Mouse (Mus musculus): Measurements from ENCODE around the gene Fam151b. TPM values are rescaled to one million over a fixed set of nuclear protein-coding genes. Genes with fewer than 3 reads are reported as not detected.

Fam151b gene
- 0.25 TPM in 1 of 2 replicates, not detected in the other for polyA plus RNA-seq (2014; fragmentation: Nextera tagmentation; extraction: Ambion mirVana)

GRCm38 (mm10) chr13:92483852-92484463, at the start of gene Fam151b:
Gene Fam151b, minus strand, starts transcription at chr13:92484015.
- Histone ChIP-seq H3K4me1 (ENCODE audit: control insufficient read depth, insufficient read depth, low read length) (no peaks in the 10 kb centered on the region), H3K36me3 (ENCODE audit: control insufficient read depth, insufficient read depth, low read length) (no peaks in the 10 kb centered on the region), H3K4me2 (ENCODE audit: low read depth) (peak within 1 kb of the TSS; percentile 57), H3K9ac (ENCODE audit: low read length) (peak within 1 kb of the TSS; percentile 42; the same call in 1 of the 2 replicates), H3K27ac (ENCODE audit: low read depth, low read length) (peak within 1 kb of the TSS; percentile 14; the same call in 1 of the 2 replicates), H3K4me3 (ENCODE audit: low read depth, low read length) (peak within 1 kb of the TSS; percentile 33), H3K27me3 (ENCODE audit: control insufficient read depth, insufficient read depth, low read length) (no peaks in the 10 kb centered on the region), H3K9me3 (ENCODE audit: control insufficient read depth, low read length) (no peaks in the 10 kb centered on the region)
- ATAC-seq (ENCODE audit: insufficient read depth, low FRiP score, low TSS enrichment): peak; percentile 100
- WGBS: 6% methylated on average over 19 of the region's 19 CpGs
- DNase-seq (ENCODE audit: low spot score): peak; percentile 91

GRCm38 (mm10) chr13:92532216-92532615, 48.4 kb upstream of the Fam151b start:
- ATAC-seq (ENCODE audit: insufficient read depth, low FRiP score, low TSS enrichment): no peak
- H3K9ac ChIP-seq (ENCODE audit: low read length): no peak overlapping the region
- H3K4me1 ChIP-seq (ENCODE audit: control insufficient read depth, insufficient read depth, low read length): peaks cover 4% of the 10 kb centered on the region
- H3K27ac ChIP-seq (ENCODE audit: low read depth, low read length): no peak overlapping the region
- DNase-seq (ENCODE audit: low spot score): no peak
- no peaks in the 10 kb centered on the region for H3K9me3 ChIP-seq (ENCODE audit: control insufficient read depth, low read length)
- H3K36me3 ChIP-seq (ENCODE audit: control insufficient read depth, insufficient read depth, low read length): no peaks in the 10 kb centered on the region
- H3K4me3 ChIP-seq (ENCODE audit: low read depth, low read length): no peak overlapping the region
- no peaks in the 10 kb centered on the region for H3K27me3 ChIP-seq (ENCODE audit: control insufficient read depth, insufficient read depth, low read length)
- 85% methylated on average over 2 of the region's 2 CpGs for WGBS
- no peak overlapping the region for H3K4me2 ChIP-seq (ENCODE audit: low read depth)

- H3K9me3 ChIP-seq (ENCODE audit: control insufficient read depth, low read length): no peaks in the 10 kb centered on the region
- no peaks in the 10 kb centered on the region for H3K36me3 ChIP-seq (ENCODE audit: control insufficient read depth, insufficient read depth, low read length)
- H3K27me3 ChIP-seq (ENCODE audit: control insufficient read depth, insufficient read depth, low read length): no peaks in the 10 kb centered on the region
- H3K9ac ChIP-seq (ENCODE audit: low read length): peak overlapping the region; percentile 78
- WGBS: 6% methylated on average over 15 of the region's 15 CpGs
- no peak for ATAC-seq (ENCODE audit: insufficient read depth, low FRiP score, low TSS enrichment)
- H3K4me3 ChIP-seq (ENCODE audit: low read depth, low read length): peak overlapping the region; percentile 60
- DNase-seq (ENCODE audit: low spot score): no peak
- peaks cover 4% of the 10 kb centered on the region for H3K4me1 ChIP-seq (ENCODE audit: control insufficient read depth, insufficient read depth, low read length)
- H3K4me2 ChIP-seq (ENCODE audit: low read depth): peak overlapping the region; percentile 72
- H3K27ac ChIP-seq (ENCODE audit: low read depth, low read length): peak overlapping the region; percentile 90
These were observed 47.4 kb upstream of the Fam151b start for GRCm38 (mm10) chr13:92531237-92531636.

DNA sequence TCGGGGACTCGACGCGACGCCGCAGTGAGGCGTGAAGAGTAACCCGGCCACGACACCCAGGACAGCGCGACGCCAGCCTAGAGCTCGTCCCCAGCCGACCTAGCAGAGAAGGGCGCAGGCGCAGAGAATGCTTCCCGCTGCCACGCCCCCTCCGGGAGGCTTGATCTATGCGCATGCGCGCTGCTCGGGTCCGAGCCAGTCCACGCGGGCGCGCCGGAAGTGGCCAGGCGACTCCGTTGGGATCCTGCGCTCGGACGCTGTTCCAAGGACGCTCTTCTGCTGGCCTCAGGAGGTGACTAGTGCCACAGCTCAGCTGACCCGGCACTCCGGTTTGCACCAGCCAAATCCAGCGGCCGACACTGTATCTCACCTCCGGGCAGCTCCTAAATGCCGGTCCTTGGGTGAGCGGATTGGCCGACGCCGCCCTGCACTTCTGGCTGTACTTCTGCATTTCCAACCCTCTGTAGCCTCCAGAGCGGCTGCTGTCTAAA, 47.0 kb upstream of the Fam151b start, which contains the start of gene Zfyve16:
Gene Zfyve16 (minus strand): TSS at position 148 of the 491 bp plus-strand sequence.
- WGBS: under 1% methylated on average over 42 of the region's 46 CpGs
- Histone ChIP-seq H3K27ac (ENCODE audit: low read depth, low read length) (peak within 1 kb of the TSS; percentile 90), H3K4me1 (ENCODE audit: control insufficient read depth, insufficient read depth, low read length) (peaks cover 4% of the 10 kb centered on the region), H3K36me3 (ENCODE audit: control insufficient read depth, insufficient read depth, low read length) (no peaks in the 10 kb centered on the region), H3K4me2 (ENCODE audit: low read depth) (peak within 1 kb of the TSS; percentile 72), H3K9ac (ENCODE audit: low read length) (peak within 1 kb of the TSS; percentile 78), H3K27me3 (ENCODE audit: control insufficient read depth, insufficient read depth, low read length) (no peaks in the 10 kb centered on the region), H3K9me3 (ENCODE audit: control insufficient read depth, low read length) (no peaks in the 10 kb centered on the region), H3K4me3 (ENCODE audit: low read depth, low read length) (peak within 1 kb of the TSS; percentile 60)
- ATAC-seq (ENCODE audit: insufficient read depth, low FRiP score, low TSS enrichment): peak; percentile 98
- peak; percentile 99 for DNase-seq (ENCODE audit: low spot score)

GRCm38 (mm10) chr13:92529828-92530720, 46.3 kb upstream of the Fam151b start:
- Histone ChIP-seq H3K27me3 (ENCODE audit: control insufficient read depth, insufficient read depth, low read length) (no peaks in the 10 kb centered on the region), H3K27ac (ENCODE audit: low read depth, low read length) (peak overlapping the region; percentile 90), H3K4me3 (ENCODE audit: low read depth, low read length) (peak overlapping the region; percentile 60), H3K9ac (ENCODE audit: low read length) (peak overlapping the region; percentile 78), H3K4me1 (ENCODE audit: control insufficient read depth, insufficient read depth, low read length) (peaks cover 4% of the 10 kb centered on the region), H3K4me2 (ENCODE audit: low read depth) (peak overlapping the region; percentile 72), H3K36me3 (ENCODE audit: control insufficient read depth, insufficient read depth, low read length) (no peaks in the 10 kb centered on the region), H3K9me3 (ENCODE audit: control insufficient read depth, low read length) (no peaks in the 10 kb centered on the region)
- peak; percentile 94 for ATAC-seq (ENCODE audit: insufficient read depth, low FRiP score, low TSS enrichment)
- DNase-seq (ENCODE audit: low spot score): no peak
- WGBS: 4% methylated on average over 41 of the region's 47 CpGs

DNA sequence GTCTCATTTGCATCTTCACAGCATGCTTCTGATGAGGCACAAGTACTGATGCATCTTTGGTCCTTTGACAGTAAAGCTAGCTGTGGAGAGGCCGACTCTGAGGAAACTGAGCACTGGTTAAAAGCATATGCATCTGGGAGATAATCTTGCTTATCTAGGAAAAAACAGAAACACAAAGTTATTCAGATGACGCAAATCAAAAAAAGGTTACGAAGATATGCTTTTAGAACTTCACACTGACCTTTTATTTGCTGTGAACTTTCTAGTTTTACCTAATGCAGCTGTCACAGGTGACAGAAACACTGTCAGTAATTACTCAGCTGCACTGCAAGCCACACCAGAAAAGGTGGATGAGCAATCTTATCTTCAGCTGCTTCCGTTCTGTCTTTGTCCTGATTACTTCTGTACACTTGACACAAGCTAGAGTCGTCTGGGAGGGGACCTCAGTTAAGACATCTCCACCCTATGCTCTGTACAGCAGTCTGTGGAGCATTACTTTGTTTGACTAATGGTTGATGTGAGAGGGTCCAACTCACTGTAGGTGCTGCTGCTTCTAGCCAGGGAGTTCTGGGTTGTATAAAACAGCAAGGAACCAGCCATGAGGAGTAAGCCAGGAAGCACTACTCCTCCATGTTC, 39.5 kb upstream of the Fam151b start:
- Histone ChIP-seq H3K27ac (ENCODE audit: low read depth, low read length) (no peak overlapping the region), H3K27me3 (ENCODE audit: control insufficient read depth, insufficient read depth, low read length) (no peaks in the 10 kb centered on the region), H3K9ac (ENCODE audit: low read length) (no peak overlapping the region), H3K4me2 (ENCODE audit: low read depth) (no peak overlapping the region), H3K4me3 (ENCODE audit: low read depth, low read length) (no peak overlapping the region), H3K9me3 (ENCODE audit: control insufficient read depth, low read length) (no peaks in the 10 kb centered on the region), H3K36me3 (ENCODE audit: control insufficient read depth, insufficient read depth, low read length) (peaks cover 4% of the 10 kb centered on the region; the same call in 1 of the 2 replicates), H3K4me1 (ENCODE audit: control insufficient read depth, insufficient read depth, low read length) (no peaks in the 10 kb centered on the region)
- no peak for DNase-seq (ENCODE audit: low spot score)
- 88% methylated on average over 5 of the region's 5 CpGs for WGBS
- no peak for ATAC-seq (ENCODE audit: insufficient read depth, low FRiP score, low TSS enrichment)

GRCm38 (mm10) chr13:92504871-92505270, 21.1 kb upstream of the Fam151b start:
- Histone ChIP-seq H3K4me2 (ENCODE audit: low read depth) (no peak overlapping the region), H3K9me3 (ENCODE audit: control insufficient read depth, low read length) (no peaks in the 10 kb centered on the region), H3K27ac (ENCODE audit: low read depth, low read length) (no peak overlapping the region), H3K27me3 (ENCODE audit: control insufficient read depth, insufficient read depth, low read length) (no peaks in the 10 kb centered on the region), H3K4me3 (ENCODE audit: low read depth, low read length) (no peak overlapping the region), H3K4me1 (ENCODE audit: control insufficient read depth, insufficient read depth, low read length) (no peaks in the 10 kb centered on the region), H3K9ac (ENCODE audit: low read length) (no peak overlapping the region), H3K36me3 (ENCODE audit: control insufficient read depth, insufficient read depth, low read length) (0 out of 2 replicates have a peak, but pooled peaks cover 2% of the 10 kb centered on the region)
- 89% methylated on average over 12 of the region's 12 CpGs for WGBS
- DNase-seq (ENCODE audit: low spot score) (no peak), ATAC-seq (ENCODE audit: insufficient read depth, low FRiP score, low TSS enrichment) (no peak)

GRCm38 (mm10) chr13:92491923-92492322, 8.1 kb upstream of the Fam151b start:
- Histone ChIP-seq H3K4me2 (ENCODE audit: low read depth) (no peak overlapping the region), H3K9ac (ENCODE audit: low read length) (no peak overlapping the region), H3K4me1 (ENCODE audit: control insufficient read depth, insufficient read depth, low read length) (no peaks in the 10 kb centered on the region), H3K4me3 (ENCODE audit: low read depth, low read length) (no peak overlapping the region), H3K9me3 (ENCODE audit: control insufficient read depth, low read length) (no peaks in the 10 kb centered on the region), H3K36me3 (ENCODE audit: control insufficient read depth, insufficient read depth, low read length) (no peaks in the 10 kb centered on the region), H3K27ac (ENCODE audit: low read depth, low read length) (no peak overlapping the region), H3K27me3 (ENCODE audit: control insufficient read depth, insufficient read depth, low read length) (no peaks in the 10 kb centered on the region)
- 85% methylated on average over 1 of the region's 1 CpGs for WGBS
- no peak for DNase-seq (ENCODE audit: low spot score)
- no peak for ATAC-seq (ENCODE audit: insufficient read depth, low FRiP score, low TSS enrichment)
